Mouse (Mus musculus) yolk sac, embryonic 10.5 days (tissue): ENCODE measurements around the gene Impdh2.

Experiments
- DNase-seq: peaks from one replicate; pipeline ENCODE4 v3.0.0-alpha.2; 2017; ENCODE audit warnings: low spot score

Impdh2 gene

GRCm38 (mm10) chr9:108569381-108570206, 9.5 kb downstream of the Impdh2 start, which contains the start of gene Dalrd3:
Gene Dalrd3 (plus strand): TSS chr9:108569886.
- DNase-seq = peak; percentile 93

- peak; percentile 77 for DNase-seq
Observed at GRCm38 (mm10) chr9:108570207-108570896, 10.3 kb downstream of the Impdh2 start.

GRCm38 (mm10) chr9:108571401-108571973, 11.4 kb downstream of the Impdh2 start:
- DNase-seq = no peak

GRCm38 (mm10) chr9:108572321-108572720, 12.2 kb downstream of the Impdh2 start:
- DNase-seq = no peak

- peak; percentile 63 for DNase-seq
Observed at GRCm38 (mm10) chr9:108573774-108574690, 13.9 kb downstream of the Impdh2 start.

GRCm38 (mm10) chr9:108574921-108575320, 14.8 kb downstream of the Impdh2 start:
- DNase-seq = no peak

GRCm38 (mm10) chr9:108575321-108576297, 15.5 kb downstream of the Impdh2 start:
- no peak for DNase-seq

GRCm38 (mm10) chr9:108577025-108577424, 16.9 kb downstream of the Impdh2 start:
- no peak for DNase-seq

- no peak for DNase-seq
Observed at GRCm38 (mm10) chr9:108577934-108578544, 18.0 kb downstream of the Impdh2 start.

GRCm38 (mm10) chr9:108578545-108579343, 18.7 kb downstream of the Impdh2 start, which contains the start of gene Wdr6:
Gene Wdr6 (minus strand): TSS chr9:108578739.
- DNase-seq = peak; percentile 97

- DNase-seq = no peak
Observed at GRCm38 (mm10) chr9:108579344-108579690, 19.2 kb downstream of the Impdh2 start.

GRCm38 (mm10) chr9:108587571-108588180, 27.6 kb downstream of the Impdh2 start:
- DNase-seq = peak; percentile 80

GRCm38 (mm10) chr9:108589229-108589628, 29.1 kb downstream of the Impdh2 start:
- DNase-seq = no peak

GRCm38 (mm10) chr9:108591462-108591861, 31.4 kb downstream of the Impdh2 start:
- DNase-seq = no peak

GRCm38 (mm10) chr9:108594354-108594753, 34.3 kb downstream of the Impdh2 start:
- DNase-seq = no peak

GRCm38 (mm10) chr9:108596998-108597764, 37.1 kb downstream of the Impdh2 start, which contains the start of gene P4htm:
Gene P4htm (minus strand): TSS chr9:108597667.
- peak; percentile 54 for DNase-seq

- DNase-seq = no peak
Observed at GRCm38 (mm10) chr9:108599021-108599566, 39.0 kb downstream of the Impdh2 start.

GRCm38 (mm10) chr9:108600011-108600410, 39.9 kb downstream of the Impdh2 start:
- peak; percentile 68 for DNase-seq
